Comparison of ENCODE assay signal across 14 mouse cellular contexts in genomic region chr17:28511616-28512541, GRCm38 (mm10). TPM values are rescaled to one million over a fixed set of nuclear protein-coding genes. Genes with fewer than 3 reads are reported as not detected.
DNase-seq lines count a peak whose midpoint lies in the region; ATAC-seq and TF ChIP-seq lines count a peak whose summit lies in the region.
"Had no signal": no experiment of that assay in that cellular context is flagged by ENCODE, and none has a peak within 500 bp of the region (broad histone marks: within the 10 kb centered on the region; RNA-seq: fewer than 3 reads in every experiment).

No protein-coding gene starts in this region.

- H3K79me2 ChIP-seq in liver, adult 2 months (ENCODE audit: control insufficient read depth, insufficient read depth, low read length) = no peaks in the 10 kb centered on the region

- peak overlapping the region; percentile 18; the same call in 1 of the 2 replicates for H3K9ac ChIP-seq in liver, adult 2 months (ENCODE audit: low read depth, low read length)
- no peak overlapping the region for H3K9ac ChIP-seq in liver, embryonic 11.5 days (ENCODE audit: low read depth, low read length)
- 0 out of 2 replicates have a peak overlapping the region, but pooled peaks have one; percentile 48 for H3K9ac ChIP-seq in intestine, embryonic 16.5 days (ENCODE audit: low read depth, low read length)
- H3K9ac ChIP-seq: forebrain, postnatal 0 days; liver, embryonic 13.5 days had no signal

- H3K36me3 ChIP-seq in liver, adult 2 months (ENCODE audit: control insufficient read depth, insufficient read depth, low read length) = no peaks in the 10 kb centered on the region
- H3K36me3 ChIP-seq in liver, embryonic 11.5 days (ENCODE audit: control insufficient read depth, insufficient read depth, low read length) = no peaks in the 10 kb centered on the region
- H3K36me3 ChIP-seq in intestine, embryonic 16.5 days (ENCODE audit: control insufficient read depth, insufficient read depth, low read length) = no peaks in the 10 kb centered on the region
- H3K36me3 ChIP-seq: liver, embryonic 13.5 days had no signal

- H3K4me1 ChIP-seq in liver, adult 2 months (ENCODE audit: control insufficient read depth, insufficient read depth, low read length) = peaks cover 15% of the 10 kb centered on the region
- peaks cover 31% of the 10 kb centered on the region for H3K4me1 ChIP-seq in liver, embryonic 11.5 days (replicated peaks; ENCODE audit: control insufficient read depth, insufficient read depth, low read length)
- peaks cover 52% of the 10 kb centered on the region for H3K4me1 ChIP-seq in intestine, embryonic 16.5 days (ENCODE audit: control insufficient read depth, insufficient read depth, low read length)

- no peak overlapping the region for H3K4me2 ChIP-seq in liver, embryonic 11.5 days
- H3K4me2 ChIP-seq in intestine, embryonic 16.5 days (ENCODE audit: low read depth, low read length) = no peak overlapping the region

- no peaks in the 10 kb centered on the region for H3K27me3 ChIP-seq in liver, adult 2 months (ENCODE audit: control insufficient read depth, insufficient read depth, low read length)
- H3K27me3 ChIP-seq in liver, embryonic 11.5 days (replicated peaks; ENCODE audit: control insufficient read depth, insufficient read depth, low read length) = peaks cover 11% of the 10 kb centered on the region
- H3K27me3 ChIP-seq in intestine, embryonic 16.5 days (replicated peaks; ENCODE audit: control insufficient read depth, insufficient read depth, low read length) = no peaks in the 10 kb centered on the region

- H3K27ac ChIP-seq in gastrocnemius, adult 2 months = peak overlapping the region; percentile 99
- peak overlapping the region; percentile 83 for H3K27ac ChIP-seq in liver, adult 2 months (replicated peaks; ENCODE audit: insufficient read depth, low read depth, low read length)
- H3K27ac ChIP-seq in liver, embryonic 11.5 days (ENCODE audit: low read depth, low read length) = no peak overlapping the region; the same call in 1 of the 2 replicates
- H3K27ac ChIP-seq in intestine, embryonic 16.5 days (ENCODE audit: low read length) = peak overlapping the region; percentile 91

- WGBS in liver, adult 2 months = 78% methylated on average over 9 of the region's 9 CpGs
- 26% methylated on average over 9 of the region's 9 CpGs for WGBS in liver, embryonic 11.5 days
- WGBS in intestine, embryonic 16.5 days = 30% methylated on average over 9 of the region's 9 CpGs

- intact Hi-C loops in gastrocnemius, adult 2 months (cut with DNase I) = loop anchor here (1.0 to 2.0 kb wide), 2 partner anchors 27 to 87 kb away; no protein-coding TSS in a partner anchor

- H3K9me3 ChIP-seq in liver, embryonic 11.5 days (ENCODE audit: control insufficient read depth, low read length) = no peaks in the 10 kb centered on the region
- H3K9me3 ChIP-seq in intestine, embryonic 16.5 days (ENCODE audit: control insufficient read depth, low read length) = no peaks in the 10 kb centered on the region
- H3K9me3 ChIP-seq: liver, embryonic 13.5 days had no signal

- no peak for TF ChIP-seq CTCF in gastrocnemius, adult 2 months (IDR thresholded peaks at IDR 0.05)
- TF ChIP-seq CTCF in liver, adult 2 months (IDR thresholded peaks at IDR 0.05; ENCODE audit: low read depth, low read length) = no peak

- DNase-seq in gastrocnemius, adult 2 months = peak; percentile 45
- DNase-seq in gastrocnemius, postnatal 10 days = no peak
- no peak for DNase-seq in liver, adult 2 months (ENCODE audit: extremely low read depth, low read depth, low spot score)
- no peak for DNase-seq in liver, embryonic 11.5 days (ENCODE audit: low spot score)
- DNase-seq in c-Kit-positive CD71-positive TER-119-positive erythroid progenitor cells, embryonic 14.5 days (ENCODE audit: low spot score) = no peak
- no peak for DNase-seq in adrenal gland, postnatal 10 days
- DNase-seq: cerebellum, postnatal 14 days; forebrain, postnatal 0 days; liver, embryonic 13.5 days; spleen, adult 18-20 months had no signal

- H3K4me3 ChIP-seq in gastrocnemius, adult 2 months = peak overlapping the region; percentile 23
- H3K4me3 ChIP-seq in liver, adult 2 months (ENCODE audit: insufficient read depth, low read depth, low read length) = no peak overlapping the region
- no peak overlapping the region for H3K4me3 ChIP-seq in liver, embryonic 11.5 days (ENCODE audit: low read depth, low read length)
- H3K4me3 ChIP-seq in intestine, embryonic 16.5 days (ENCODE audit: low read length) = no peak overlapping the region
- H3K4me3 ChIP-seq: liver, embryonic 13.5 days; myocyte had no signal

- no peak for TF ChIP-seq POLR2A in liver, adult 2 months (IDR thresholded peaks at IDR 0.05; ENCODE audit: extremely low read depth, insufficient read depth, low read length)

- no peak for ATAC-seq in liver, embryonic 11.5 days (replicated peaks; ENCODE audit: low FRiP score)
- ATAC-seq in CD4-positive, CD25-positive, alpha-beta regulatory T cell, adult 4 months = peak; percentile 28
- ATAC-seq in intestine, embryonic 16.5 days = 0 out of 2 replicates have a peak, but pooled peaks have one; percentile 19
- ATAC-seq: forebrain, postnatal 0 days; inflammation-experienced regulatory T-cells, adult 6 months had no signal

RNA-seq across cellular contexts. Expression of gene Fkbp5, which starts 5.4 kb away (rescaled TPM):
- 100 to 1,000 TPM; 106 to 153 TPM for total RNA-seq in gastrocnemius, adult 2 months (2021)
- 10 to 100 TPM in 1 of 2 experiments, 1 to 10 TPM in 1; 6.0 to 14.4 TPM for total RNA-seq in gastrocnemius, postnatal 10 days (2021)
- total RNA-seq in liver, adult 2 months (2014; rRNA removed) = 25.6 and 30.3 TPM in 2 replicates
- polyA plus RNA-seq in liver, adult 2 months (2012; rRNA removed) = 17.7 and 29.8 TPM in 2 replicates
- polyA plus RNA-seq in liver, embryonic 11.5 days (2014; fragmentation: Nextera tagmentation; extraction: Ambion mirVana) = 8.8 and 10.1 TPM in 2 replicates
- 10 to 100 TPM; 17.4 to 17.8 TPM for polyA plus RNA-seq in CD4-positive, CD25-positive, alpha-beta regulatory T cell, adult 4 months (2017; shearing (Covaris generic))
- polyA plus RNA-seq in intestine, embryonic 16.5 days (2015; fragmentation: Nextera tagmentation; extraction: Ambion mirVana) = 22.0 and 27.3 TPM in 2 replicates
- 10 to 100 TPM; 55.4 to 95.1 TPM for total RNA-seq in adrenal gland, postnatal 10 days (2021)

RNA-seq across cellular contexts. Expression of gene Armc12, which starts 18.7 kb away (rescaled TPM):
- not detected for total RNA-seq in gastrocnemius, adult 2 months (2021)
- not detected for total RNA-seq in gastrocnemius, postnatal 10 days (2021)
- not detected in 2 replicates for total RNA-seq in liver, adult 2 months (2014; rRNA removed)
- not detected in 2 replicates for polyA plus RNA-seq in liver, adult 2 months (2012; rRNA removed)
- not detected in 2 replicates for polyA plus RNA-seq in liver, embryonic 11.5 days (2014; fragmentation: Nextera tagmentation; extraction: Ambion mirVana)
- polyA plus RNA-seq in CD4-positive, CD25-positive, alpha-beta regulatory T cell, adult 4 months (2017; shearing (Covaris generic)) = not detected
- polyA plus RNA-seq in intestine, embryonic 16.5 days (2015; fragmentation: Nextera tagmentation; extraction: Ambion mirVana) = not detected in 2 replicates
- not detected for total RNA-seq in adrenal gland, postnatal 10 days (2021)
- total RNA-seq: forebrain, postnatal 0 days had no signal
- polyA plus RNA-seq: forebrain, postnatal 0 days; liver, embryonic 13.5 days; myocyte had no signal

RNA-seq across cellular contexts. Expression of gene Clpsl2, which starts 37.3 kb away (rescaled TPM):
- not detected for total RNA-seq in gastrocnemius, adult 2 months (2021)
- total RNA-seq in gastrocnemius, postnatal 10 days (2021) = not detected
- total RNA-seq in liver, adult 2 months (2014; rRNA removed) = not detected in 2 replicates
- polyA plus RNA-seq in liver, adult 2 months (2012; rRNA removed) = not detected in 2 replicates
- not detected in 2 replicates for polyA plus RNA-seq in liver, embryonic 11.5 days (2014; fragmentation: Nextera tagmentation; extraction: Ambion mirVana)
- not detected for polyA plus RNA-seq in CD4-positive, CD25-positive, alpha-beta regulatory T cell, adult 4 months (2017; shearing (Covaris generic))
- polyA plus RNA-seq in intestine, embryonic 16.5 days (2015; fragmentation: Nextera tagmentation; extraction: Ambion mirVana) = not detected in 2 replicates
- not detected for total RNA-seq in adrenal gland, postnatal 10 days (2021)
- total RNA-seq: forebrain, postnatal 0 days had no signal
- polyA plus RNA-seq: forebrain, postnatal 0 days; inflammation-experienced regulatory T-cells, adult 6 months; liver, embryonic 13.5 days; myocyte had no signal

RNA-seq across cellular contexts. Expression of gene Clps, which starts 48.7 kb away (rescaled TPM):
- total RNA-seq in gastrocnemius, adult 2 months (2021) = not detected
- total RNA-seq in gastrocnemius, postnatal 10 days (2021) = not detected
- 9.5 and 70.1 TPM in 2 replicates for total RNA-seq in liver, adult 2 months (2014; rRNA removed)
- polyA plus RNA-seq in liver, adult 2 months (2012; rRNA removed) = 1.4 and 2.1 TPM in 2 replicates
- polyA plus RNA-seq in liver, embryonic 11.5 days (2014; fragmentation: Nextera tagmentation; extraction: Ambion mirVana) = 3.5 and 3.7 TPM in 2 replicates
- polyA plus RNA-seq in CD4-positive, CD25-positive, alpha-beta regulatory T cell, adult 4 months (2017; shearing (Covaris generic)) = not detected
- polyA plus RNA-seq in intestine, embryonic 16.5 days (2015; fragmentation: Nextera tagmentation; extraction: Ambion mirVana) = 1,810 and 2,508 TPM in 2 replicates
- total RNA-seq in adrenal gland, postnatal 10 days (2021) = not detected
- total RNA-seq: forebrain, postnatal 0 days had no signal
- polyA plus RNA-seq: forebrain, postnatal 0 days; inflammation-experienced regulatory T-cells, adult 6 months; myocyte had no signal
